Mouse (Mus musculus): ENCODE measurements around the gene Haus5. TPM values are rescaled to one million over a fixed set of nuclear protein-coding genes. Genes with fewer than 3 reads are reported as not detected.

Haus5 gene
- polyA plus RNA-seq (2016; fragmentation: Nextera tagmentation; extraction: Ambion mirVana): 39.5 and 45.2 TPM in 2 replicates

- Histone ChIP-seq H3K4me3 (peak within 1 kb of the TSS; percentile 59), H3K27me3 (replicated peaks) (0 out of 2 replicates have a peak, but pooled peaks cover 2% of the 10 kb centered on the region), H3K27ac (no peak within 1 kb of the TSS), H3K9ac (peak within 1 kb of the TSS; percentile 62), H3K36me3 (peaks cover 23% of the 10 kb centered on the region), H3K9me3 (no peaks in the 10 kb centered on the region), H3K4me2 (replicated peaks) (peak within 1 kb of the TSS; percentile 90), H3K4me1 (peaks cover 10% of the 10 kb centered on the region; the same call in 1 of the 2 replicates)
- WGBS: 1% methylated on average over 34 of the region's 34 CpGs
- peak; percentile 95 for ATAC-seq (ENCODE audit: low FRiP score, low read depth)
Observed at GRCm38 (mm10) chr7:30664529-30665200, at the start of gene Haus5. Haus5 (minus strand) TSS chr7:30664994.

- H3K4me1 ChIP-seq: no peaks in the 10 kb centered on the region; the same call in 1 of the 2 replicates
- H3K4me3 ChIP-seq: no peak within 1 kb of the TSS
- H3K9ac ChIP-seq: no peak within 1 kb of the TSS
- H3K27ac ChIP-seq: no peak within 1 kb of the TSS
- WGBS: 88% methylated on average over 3 of the region's 3 CpGs
- H3K9me3 ChIP-seq: no peaks in the 10 kb centered on the region
- H3K27me3 ChIP-seq (replicated peaks): peaks cover 11% of the 10 kb centered on the region; the same call in 1 of the 2 replicates
- no peak within 1 kb of the TSS for H3K4me2 ChIP-seq (replicated peaks)
- no peak for ATAC-seq (ENCODE audit: low FRiP score, low read depth)
- no peaks in the 10 kb centered on the region for H3K36me3 ChIP-seq
Observed at GRCm38 (mm10) chr7:30711942-30712341, 47.1 kb upstream of the Haus5 start, which contains the start of gene Atp4a. Atp4a (plus strand) TSS chr7:30712209.

- Histone ChIP-seq H3K4me1 (no peaks in the 10 kb centered on the region), H3K4me2 (replicated peaks) (no peak overlapping the region), H3K4me3 (no peak overlapping the region), H3K9ac (no peak overlapping the region), H3K27me3 (replicated peaks) (no peaks in the 10 kb centered on the region), H3K36me3 (no peaks in the 10 kb centered on the region), H3K27ac (no peak overlapping the region), H3K9me3 (no peaks in the 10 kb centered on the region)
- no peak for ATAC-seq (ENCODE audit: low FRiP score, low read depth)
- 92% methylated on average over 1 of the region's 1 CpGs for WGBS
Observed at GRCm38 (mm10) chr7:30707441-30707840, 42.6 kb upstream of the Haus5 start.

GRCm38 (mm10) chr7:30706214-30706882 lies 41.6 kb upstream of the Haus5 start:
- H3K4me3 ChIP-seq: no peak overlapping the region
- no peaks in the 10 kb centered on the region for H3K36me3 ChIP-seq
- ATAC-seq (ENCODE audit: low FRiP score, low read depth): no peak
- H3K9ac ChIP-seq: no peak overlapping the region
- H3K9me3 ChIP-seq: no peaks in the 10 kb centered on the region
- H3K4me2 ChIP-seq (replicated peaks): no peak overlapping the region
- WGBS: 81% methylated on average over 8 of the region's 8 CpGs
- H3K27ac ChIP-seq: no peak overlapping the region
- H3K4me1 ChIP-seq: no peaks in the 10 kb centered on the region
- no peaks in the 10 kb centered on the region for H3K27me3 ChIP-seq (replicated peaks)

- H3K4me3 ChIP-seq: no peak within 1 kb of the TSS
- ATAC-seq (ENCODE audit: low FRiP score, low read depth): no peak
- 39% methylated on average over 9 of the region's 9 CpGs for WGBS
- no peak within 1 kb of the TSS for H3K4me2 ChIP-seq (replicated peaks)
- H3K36me3 ChIP-seq: no peaks in the 10 kb centered on the region
- no peaks in the 10 kb centered on the region for H3K9me3 ChIP-seq
- H3K27me3 ChIP-seq (replicated peaks): no peaks in the 10 kb centered on the region
- H3K27ac ChIP-seq: no peak within 1 kb of the TSS
- no peaks in the 10 kb centered on the region for H3K4me1 ChIP-seq
- H3K9ac ChIP-seq: no peak within 1 kb of the TSS
Observed at GRCm38 (mm10) chr7:30698589-30698988, 33.8 kb upstream of the Haus5 start, which contains the start of gene 2200002J24Rik. 2200002J24Rik (plus strand) TSS chr7:30698926.

- Histone ChIP-seq H3K4me2 (replicated peaks) (no peak overlapping the region), H3K4me3 (no peak overlapping the region), H3K27ac (no peak overlapping the region), H3K4me1 (no peaks in the 10 kb centered on the region), H3K9ac (no peak overlapping the region), H3K36me3 (no peaks in the 10 kb centered on the region), H3K9me3 (no peaks in the 10 kb centered on the region), H3K27me3 (replicated peaks) (no peaks in the 10 kb centered on the region)
- ATAC-seq (ENCODE audit: low FRiP score, low read depth): no peak
- 73% methylated on average over 5 of the region's 5 CpGs for WGBS
Observed at GRCm38 (mm10) chr7:30698101-30698500, 33.3 kb upstream of the Haus5 start.

GRCm38 (mm10) chr7:30688325-30688724 lies 23.5 kb upstream of the Haus5 start:
- 78% methylated on average over 6 of the region's 6 CpGs for WGBS
- no peak overlapping the region for H3K9ac ChIP-seq
- H3K27ac ChIP-seq: no peak overlapping the region
- no peaks in the 10 kb centered on the region for H3K9me3 ChIP-seq
- no peaks in the 10 kb centered on the region for H3K4me1 ChIP-seq
- no peaks in the 10 kb centered on the region for H3K36me3 ChIP-seq
- H3K4me3 ChIP-seq: no peak overlapping the region
- H3K27me3 ChIP-seq (replicated peaks): peaks cover 15% of the 10 kb centered on the region
- no peak overlapping the region for H3K4me2 ChIP-seq (replicated peaks)
- ATAC-seq (ENCODE audit: low FRiP score, low read depth): no peak

- no peaks in the 10 kb centered on the region for H3K36me3 ChIP-seq
- no peak overlapping the region for H3K4me2 ChIP-seq (replicated peaks)
- H3K27ac ChIP-seq: no peak overlapping the region
- H3K4me1 ChIP-seq: no peaks in the 10 kb centered on the region
- no peak overlapping the region for H3K4me3 ChIP-seq
- H3K9ac ChIP-seq: no peak overlapping the region
- no peak for ATAC-seq (ENCODE audit: low FRiP score, low read depth)
- WGBS: 78% methylated on average over 2 of the region's 2 CpGs
- H3K9me3 ChIP-seq: no peaks in the 10 kb centered on the region
- peaks cover 14% of the 10 kb centered on the region for H3K27me3 ChIP-seq (replicated peaks)
Observed at GRCm38 (mm10) chr7:30683425-30683824, 18.6 kb upstream of the Haus5 start.

- ATAC-seq (ENCODE audit: low FRiP score, low read depth): no peak
- Histone ChIP-seq H3K9me3 (no peaks in the 10 kb centered on the region), H3K4me3 (no peak overlapping the region), H3K27ac (no peak overlapping the region), H3K4me1 (no peaks in the 10 kb centered on the region), H3K36me3 (no peaks in the 10 kb centered on the region), H3K9ac (no peak overlapping the region), H3K4me2 (replicated peaks) (no peak overlapping the region), H3K27me3 (replicated peaks) (no peaks in the 10 kb centered on the region)
- WGBS: 70% methylated on average over 5 of the region's 5 CpGs
Observed at GRCm38 (mm10) chr7:30681897-30682296, 17.1 kb upstream of the Haus5 start.

- Histone ChIP-seq H3K9ac (no peak overlapping the region), H3K27ac (no peak overlapping the region), H3K4me2 (replicated peaks) (no peak overlapping the region), H3K4me1 (no peaks in the 10 kb centered on the region), H3K27me3 (replicated peaks) (no peaks in the 10 kb centered on the region), H3K4me3 (no peak overlapping the region), H3K36me3 (no peaks in the 10 kb centered on the region), H3K9me3 (no peaks in the 10 kb centered on the region)
- 73% methylated on average over 5 of the region's 5 CpGs for WGBS
- ATAC-seq (ENCODE audit: low FRiP score, low read depth): no peak
Observed at GRCm38 (mm10) chr7:30678263-30678975, 13.6 kb upstream of the Haus5 start.

GRCm38 (mm10) chr7:30671480-30671879 lies 6.7 kb upstream of the Haus5 start, which contains the start of gene Pmis2:
Pmis2 (minus strand) TSS chr7:30671605.
- Histone ChIP-seq H3K27ac (no peak within 1 kb of the TSS), H3K4me2 (replicated peaks) (no peak within 1 kb of the TSS), H3K4me1 (no peaks in the 10 kb centered on the region), H3K36me3 (no peaks in the 10 kb centered on the region), H3K4me3 (no peak within 1 kb of the TSS), H3K9me3 (no peaks in the 10 kb centered on the region), H3K9ac (no peak within 1 kb of the TSS), H3K27me3 (replicated peaks) (0 out of 2 replicates have a peak, but pooled peaks cover 2% of the 10 kb centered on the region)
- no peak for ATAC-seq (ENCODE audit: low FRiP score, low read depth)
- WGBS: 74% methylated on average over 9 of the region's 9 CpGs

- no peak for ATAC-seq (ENCODE audit: low FRiP score, low read depth)
- H3K27ac ChIP-seq: no peak overlapping the region
- no peaks in the 10 kb centered on the region for H3K36me3 ChIP-seq
- no peak overlapping the region for H3K9ac ChIP-seq
- H3K4me3 ChIP-seq: no peak overlapping the region
- 39% methylated on average over 3 of the region's 3 CpGs for WGBS
- no peaks in the 10 kb centered on the region for H3K9me3 ChIP-seq
- H3K27me3 ChIP-seq (replicated peaks): 0 out of 2 replicates have a peak, but pooled peaks cover 2% of the 10 kb centered on the region
- H3K4me1 ChIP-seq: peaks cover 9% of the 10 kb centered on the region; the same call in 1 of the 2 replicates
- no peak overlapping the region for H3K4me2 ChIP-seq (replicated peaks)
Observed at GRCm38 (mm10) chr7:30669229-30669628, 4.4 kb upstream of the Haus5 start.

Data from neural tube, embryonic 12.5 days (tissue).